8 mouse cellular contexts compared by ENCODE assay signal in genomic region chr7:79300432-79301151, GRCm38 (mm10). TPM values are rescaled to one million over a fixed set of nuclear protein-coding genes. Genes with fewer than 3 reads are reported as not detected.
A peak's percentile ranks its signal among the peaks of the same experiment; 100 is the strongest.
DNase-seq lines count a peak whose midpoint lies in the region; ATAC-seq and TF ChIP-seq lines count a peak whose summit lies in the region.

No protein-coding gene starts in this region.

- H3K27ac ChIP-seq in kidney, postnatal 0 days, result peak overlapping the region; percentile 51
- peak overlapping the region; percentile 11; the same call in 1 of the 2 replicates for H3K27ac ChIP-seq in hindbrain, postnatal 0 days
- no peak overlapping the region; the same call in 1 of the 2 replicates for H3K27ac ChIP-seq in midbrain, postnatal 0 days (ENCODE audit: low read depth, low read length)

- 39% methylated on average over 13 of the region's 13 CpGs for WGBS in kidney, postnatal 0 days
- WGBS in hindbrain, postnatal 0 days, result 62% methylated on average over 13 of the region's 13 CpGs
- WGBS in midbrain, postnatal 0 days, result 38% methylated on average over 13 of the region's 13 CpGs

- H3K4me2 ChIP-seq in kidney, postnatal 0 days (ENCODE audit: low read length), result no peak overlapping the region
- no peak overlapping the region for H3K4me2 ChIP-seq in hindbrain, postnatal 0 days (ENCODE audit: low read depth, low read length)
- no peak overlapping the region for H3K4me2 ChIP-seq in midbrain, postnatal 0 days (ENCODE audit: low read depth, low read length, poor library complexity, severe bottlenecking)

- no peak for TF ChIP-seq CTCF in kidney, postnatal 0 days (IDR thresholded peaks at IDR 0.05; ENCODE audit: low read depth)
- TF ChIP-seq CTCF in brain, embryonic 14.5 days (IDR thresholded peaks at IDR 0.05; ENCODE audit: borderline replicate concordance, extremely low read depth, insufficient read depth, insufficient read length), result no peak
- TF ChIP-seq CTCF in hindbrain, postnatal 0 days (IDR thresholded peaks at IDR 0.05; ENCODE audit: low read depth), result no peak
- TF ChIP-seq CTCF in midbrain, postnatal 0 days (IDR thresholded peaks at IDR 0.05), result no peak

- H3K36me3 ChIP-seq in kidney, postnatal 0 days (ENCODE audit: insufficient read depth, low read length), result peaks cover 13% of the 10 kb centered on the region; the same call in 1 of the 2 replicates
- peaks cover 7% of the 10 kb centered on the region; the same call in 1 of the 2 replicates for H3K36me3 ChIP-seq in hindbrain, postnatal 0 days (ENCODE audit: insufficient read depth, low read length)
- peaks cover 16% of the 10 kb centered on the region for H3K36me3 ChIP-seq in midbrain, postnatal 0 days (ENCODE audit: insufficient read depth, low read length)

- no peaks in the 10 kb centered on the region for H3K27me3 ChIP-seq in kidney, postnatal 0 days (ENCODE audit: insufficient read depth, low read length)
- H3K27me3 ChIP-seq in hindbrain, postnatal 0 days (ENCODE audit: insufficient read depth, low read length), result no peaks in the 10 kb centered on the region
- H3K27me3 ChIP-seq in midbrain, postnatal 0 days (ENCODE audit: insufficient read depth, low read length), result no peaks in the 10 kb centered on the region

- 0 out of 2 replicates have a peak, but pooled peaks have one; percentile 15 for ATAC-seq in kidney, postnatal 0 days (replicated peaks; ENCODE audit: low FRiP score, low read depth)
- ATAC-seq in hindbrain, postnatal 0 days, result peak; percentile 41; the same call in 1 of the 2 replicates
- ATAC-seq in midbrain, postnatal 0 days (ENCODE audit: low FRiP score), result peak; percentile 58; the same call in 1 of the 2 replicates

- H3K9me3 ChIP-seq in kidney, postnatal 0 days (replicated peaks; ENCODE audit: low read length), result no peaks in the 10 kb centered on the region
- no peaks in the 10 kb centered on the region for H3K9me3 ChIP-seq in hindbrain, postnatal 0 days (ENCODE audit: low read length)
- no peaks in the 10 kb centered on the region for H3K9me3 ChIP-seq in midbrain, postnatal 0 days (ENCODE audit: low read length)

- H3K4me1 ChIP-seq in kidney, postnatal 0 days (replicated peaks; ENCODE audit: insufficient read depth, low read length), result peaks cover 10% of the 10 kb centered on the region
- no peaks in the 10 kb centered on the region for H3K4me1 ChIP-seq in hindbrain, postnatal 0 days (ENCODE audit: insufficient read depth, low read length)
- peaks cover 3% of the 10 kb centered on the region; the same call in 1 of the 2 replicates for H3K4me1 ChIP-seq in midbrain, postnatal 0 days (ENCODE audit: insufficient read depth, low read length)

- H3K9ac ChIP-seq in kidney, postnatal 0 days (ENCODE audit: low read depth, low read length), result no peak overlapping the region
- H3K9ac ChIP-seq in hindbrain, postnatal 0 days (replicated peaks; ENCODE audit: low read length), result no peak overlapping the region
- H3K9ac ChIP-seq in midbrain, postnatal 0 days (replicated peaks; ENCODE audit: low read length, poor library complexity, severe bottlenecking), result no peak overlapping the region

- no peak for DNase-seq in kidney, postnatal 0 days (ENCODE audit: low spot score)
- DNase-seq in kidney, adult 8-10 months, result no peak
- DNase-seq in brain, embryonic 14.5 days (ENCODE audit: low read depth), result peak; percentile 75
- DNase-seq in hindbrain, postnatal 0 days (ENCODE audit: low spot score), result no peak
- no peak for DNase-seq in midbrain, postnatal 0 days (ENCODE audit: low spot score)
- DNase-seq in cerebellum, postnatal 14 days, result no peak
- no peak for DNase-seq in right cerebral cortex, postnatal 36 days (ENCODE audit: low spot score in 2 of 2)
- no peak for DNase-seq in layer of hippocampus, adult 11-12 months (ENCODE audit: low spot score)

- no peak for TF ChIP-seq POLR2A in brain, embryonic 14.5 days (IDR thresholded peaks at IDR 0.05; ENCODE audit: borderline replicate concordance, extremely low read depth, insufficient read depth, insufficient read length, poor library complexity, severe bottlenecking)

- no peak overlapping the region for H3K4me3 ChIP-seq in kidney, postnatal 0 days (replicated peaks; ENCODE audit: low read depth, low read length)
- H3K4me3 ChIP-seq in hindbrain, postnatal 0 days (ENCODE audit: low read length), result no peak overlapping the region
- no peak overlapping the region for H3K4me3 ChIP-seq in midbrain, postnatal 0 days (ENCODE audit: low read depth, low read length)

RNA-seq across cellular contexts. Expression of gene Abhd2, which starts 27.6 kb away (rescaled TPM):
- polyA plus RNA-seq in kidney, postnatal 0 days (2015; fragmentation: Nextera tagmentation; extraction: Ambion mirVana), result 17.4 and 17.6 TPM in 2 replicates
- polyA plus RNA-seq in brain, embryonic 14.5 days (2012; rRNA removed), result 15.0 and 28.7 TPM in 2 replicates
- total RNA-seq in hindbrain, postnatal 0 days (2014; rRNA removed), result 92.3 and 100 TPM in 2 replicates
- polyA plus RNA-seq in hindbrain, postnatal 0 days (2015; fragmentation: Nextera tagmentation; extraction: Ambion mirVana), result 23.7 and 23.9 TPM in 2 replicates
- total RNA-seq in midbrain, postnatal 0 days (2014; rRNA removed), result 83.2 and 85.7 TPM in 2 replicates
- 18.1 and 23.0 TPM in 2 replicates for polyA plus RNA-seq in midbrain, postnatal 0 days (2015; fragmentation: Nextera tagmentation; extraction: Ambion mirVana)
